Mouse (Mus musculus) left cerebral cortex, adult 2 months (tissue): Measurements from ENCODE around the gene Med4. TPM values are rescaled to one million over a fixed set of nuclear protein-coding genes. Genes with fewer than 3 reads are reported as not detected.
A peak's percentile ranks its signal among the peaks of the same experiment; 100 is the strongest.

Source experiments
- DNase-seq, 2 experiments: peaks; one replicate each; pipeline ENCODE4 v3.0.0; 2021 to 2022; ENCODE audit warnings: low spot score in 2 of 2, mixed read lengths in 1 of 2; ENCODE audit errors: extremely low spot score in 1 of 2
- H3K27ac ChIP-seq: fragments of 200-600 bp; 2 replicates; pipeline ENCODE4 v1.8.1; 2022
- H3K4me3 ChIP-seq: fragments of 200-600 bp; 2 replicates; pipeline ENCODE4 v1.8.1; 2022
- CTCF ChIP-seq: fragments of 200-600 bp; IDR thresholded peaks from 2 replicates; pipeline ENCODE4 v1.8.1; 2022; ENCODE audit warnings: antibody characterized with exemption, mild to moderate bottlenecking, moderate library complexity
- intact Hi-C: fragments of 180-260 bp; cut with DNase I; formaldehyde crosslinking; loops from one replicate; pipeline ENCODE4 v1.15.1; 2025
- total RNA-seq, 2 experiments: library from RNA; stranded (reverse); gene quantifications; 2 replicates each; pipeline ENCODE4 v1.2.3; 2021

The Med4 gene
- total RNA-seq, 2 experiments from 2014 or later = 26.6 to 26.9 TPM

DNA sequence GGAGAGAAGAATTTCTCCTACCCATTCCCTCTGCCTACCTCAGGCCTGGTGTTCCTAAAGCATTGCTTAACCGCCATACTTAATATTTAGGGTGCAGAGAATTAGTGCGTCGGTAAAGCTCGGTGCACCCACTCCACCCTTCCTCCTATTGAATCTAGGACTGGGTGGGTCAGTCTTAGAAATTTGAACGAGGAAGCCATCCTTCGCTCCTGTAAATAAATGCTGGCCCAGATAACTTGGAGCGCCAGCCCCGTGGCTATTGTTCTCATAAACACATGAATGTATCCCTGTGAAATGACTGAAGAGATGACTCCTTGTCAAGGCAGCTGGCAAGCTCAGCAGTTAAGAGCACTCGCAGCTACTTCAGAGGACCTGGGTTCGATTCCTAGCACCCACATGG lies 32.7 kb upstream of the Med4 start:
- Histone ChIP-seq H3K4me3 (no peak overlapping the region), H3K27ac (no peak overlapping the region)
- DNase-seq = no peak
- intact Hi-C loops = no loop called here
- TF ChIP-seq CTCF = no peak

- no peak for DNase-seq
- H3K27ac ChIP-seq = no peak overlapping the region
- no peak for TF ChIP-seq CTCF
- H3K4me3 ChIP-seq = no peak overlapping the region
- intact Hi-C loops = no loop called here
These were observed 31.5 kb upstream of the Med4 start for GRCm38 (mm10) chr14:73478321-73478720.

DNA sequence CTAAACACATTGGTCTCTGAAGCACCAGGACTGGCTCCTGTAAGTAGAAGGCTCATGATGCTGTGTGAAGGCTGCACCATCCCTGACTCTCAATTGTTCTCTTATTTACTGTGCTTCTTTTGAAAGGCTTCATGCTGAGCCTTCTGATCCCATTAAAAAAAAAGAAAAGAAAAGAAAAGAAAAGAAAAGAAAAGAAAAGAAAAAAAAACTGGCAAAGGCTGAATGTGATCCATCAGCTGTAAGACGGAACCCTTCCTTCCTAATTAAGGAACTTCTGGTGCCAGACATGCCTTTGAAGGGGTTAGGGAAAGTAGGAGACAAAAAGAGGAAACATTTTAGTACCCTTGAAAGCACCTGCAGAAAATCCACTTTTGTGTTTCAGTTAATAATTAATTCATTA lies 30.1 kb upstream of the Med4 start:
- H3K4me3 ChIP-seq = no peak overlapping the region
- no peak for DNase-seq
- H3K27ac ChIP-seq = no peak overlapping the region
- no peak for TF ChIP-seq CTCF
- intact Hi-C loops = no loop called here

DNA sequence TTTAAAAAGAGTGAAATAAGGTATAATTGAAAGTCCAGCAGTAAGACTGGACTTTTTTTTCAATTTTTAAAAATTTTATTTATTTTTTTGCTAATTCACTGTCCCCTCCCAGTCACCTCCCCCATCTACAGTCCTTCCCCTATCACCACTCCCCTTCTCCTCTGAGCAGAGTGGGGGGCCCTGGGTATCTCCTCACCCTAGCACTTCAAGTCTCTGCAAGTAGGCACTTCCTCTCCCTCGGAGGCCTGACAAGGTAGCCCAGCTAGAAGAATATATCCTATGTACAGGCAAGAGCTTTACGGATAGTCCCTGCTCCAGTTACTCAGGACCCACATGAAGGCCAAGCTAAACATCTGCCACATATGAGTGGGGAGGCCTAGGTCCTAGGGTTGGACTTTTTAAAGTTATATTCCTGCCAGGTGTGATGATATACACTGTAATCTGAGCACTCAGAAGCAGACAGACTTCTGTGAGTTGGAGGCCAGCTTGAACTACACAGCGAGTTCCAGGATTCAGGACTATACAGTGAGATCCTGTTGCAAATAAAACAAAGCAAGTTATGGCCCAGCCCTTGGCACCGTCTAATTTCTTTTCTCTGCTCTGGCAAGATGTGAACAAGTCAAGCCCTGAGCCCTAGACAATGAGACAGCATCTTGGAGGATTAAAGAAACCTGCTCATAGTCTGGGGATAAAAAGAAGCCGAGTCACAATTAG lies 26.2 kb upstream of the Med4 start:
- TF ChIP-seq CTCF = no peak
- no peak overlapping the region for H3K4me3 ChIP-seq
- intact Hi-C loops = no loop called here
- no peak overlapping the region for H3K27ac ChIP-seq
- DNase-seq = no peak

DNA sequence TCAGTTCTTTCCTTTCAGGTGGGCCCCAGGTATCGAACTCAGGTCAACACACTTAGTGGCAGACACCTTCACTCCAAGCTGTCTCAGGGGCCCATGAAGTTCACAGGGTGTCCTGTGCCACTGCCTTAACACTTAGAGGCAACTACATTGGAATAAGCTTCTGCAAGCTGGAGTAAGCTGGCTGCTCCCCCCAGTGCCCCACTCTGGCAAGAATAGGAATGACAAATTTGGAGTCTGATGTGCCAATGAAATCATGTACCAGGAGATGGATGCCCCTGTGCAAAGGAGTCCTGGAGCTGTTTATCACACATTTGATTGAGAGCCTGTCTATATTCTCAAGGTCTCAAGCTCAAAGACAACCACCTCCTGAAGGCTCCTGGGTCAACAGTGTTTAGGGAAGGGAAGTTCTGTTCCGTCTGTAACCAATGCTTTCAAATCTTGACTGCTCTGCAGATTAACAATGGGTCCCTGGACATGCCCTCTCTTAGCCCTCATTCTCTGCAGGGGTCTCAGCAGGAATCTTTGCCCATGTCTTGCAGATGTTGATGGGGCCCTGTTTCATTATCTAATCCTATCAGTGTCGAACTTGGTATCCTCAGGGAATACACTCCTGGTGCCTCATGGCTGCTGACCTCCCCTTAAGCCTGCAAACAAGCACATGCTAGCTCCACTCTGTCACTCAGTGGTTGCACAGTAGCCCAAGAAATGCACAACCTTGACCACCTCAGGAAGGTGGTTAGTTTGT lies 25.3 kb upstream of the Med4 start:
- H3K4me3 ChIP-seq = no peak overlapping the region
- DNase-seq = no peak
- intact Hi-C loops = no loop called here
- peak; percentile 22 for TF ChIP-seq CTCF
- H3K27ac ChIP-seq = no peak overlapping the region

GRCm38 (mm10) chr14:73486641-73487040 lies 23.2 kb upstream of the Med4 start:
- intact Hi-C loops = no loop called here
- Histone ChIP-seq H3K4me3 (no peak overlapping the region), H3K27ac (no peak overlapping the region)
- DNase-seq = no peak
- no peak for TF ChIP-seq CTCF

DNA sequence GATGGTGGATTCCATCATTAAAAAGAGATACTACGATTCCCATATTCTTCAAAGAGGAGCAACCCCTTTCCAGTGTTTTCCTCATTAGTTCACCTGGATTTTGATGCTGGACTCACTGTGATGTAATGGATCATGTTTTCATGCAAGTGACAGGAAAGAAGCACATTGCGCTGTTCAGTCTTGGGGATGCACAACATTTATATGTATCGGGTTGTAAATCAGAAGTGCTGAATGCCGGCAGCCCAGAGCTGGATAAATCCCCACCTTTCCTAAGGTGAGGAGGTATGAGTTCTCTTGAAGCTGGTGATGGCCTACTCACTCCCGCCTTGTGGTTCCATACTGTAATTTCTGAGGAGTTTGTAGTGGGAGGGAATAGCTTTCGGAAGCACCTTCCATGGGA lies 16.5 kb upstream of the Med4 start:
- DNase-seq = no peak
- Histone ChIP-seq H3K4me3 (no peak overlapping the region), H3K27ac (no peak overlapping the region)
- intact Hi-C loops = no loop called here
- no peak for TF ChIP-seq CTCF

DNA sequence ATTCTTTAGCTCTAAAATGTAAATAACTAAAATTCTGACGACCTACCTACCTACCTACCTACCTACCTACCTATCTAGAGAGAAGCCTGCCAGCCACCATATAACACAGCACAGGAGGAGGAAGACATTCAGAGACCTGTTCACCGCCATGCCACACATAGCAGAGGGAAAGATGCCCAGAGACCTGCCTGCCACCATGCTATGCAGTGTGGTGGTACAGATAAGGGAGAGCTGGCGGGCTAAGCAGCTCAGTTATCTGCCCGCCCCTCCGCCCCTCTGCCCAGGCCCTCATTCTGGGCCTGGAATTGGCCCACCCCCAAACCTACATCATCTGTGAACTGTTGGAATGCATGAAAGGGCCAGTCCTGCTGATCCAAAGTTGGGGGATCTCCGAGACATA lies 15.7 kb upstream of the Med4 start:
- intact Hi-C loops = no loop called here
- no peak for TF ChIP-seq CTCF
- no peak for DNase-seq
- Histone ChIP-seq H3K27ac (no peak overlapping the region), H3K4me3 (no peak overlapping the region)

DNA sequence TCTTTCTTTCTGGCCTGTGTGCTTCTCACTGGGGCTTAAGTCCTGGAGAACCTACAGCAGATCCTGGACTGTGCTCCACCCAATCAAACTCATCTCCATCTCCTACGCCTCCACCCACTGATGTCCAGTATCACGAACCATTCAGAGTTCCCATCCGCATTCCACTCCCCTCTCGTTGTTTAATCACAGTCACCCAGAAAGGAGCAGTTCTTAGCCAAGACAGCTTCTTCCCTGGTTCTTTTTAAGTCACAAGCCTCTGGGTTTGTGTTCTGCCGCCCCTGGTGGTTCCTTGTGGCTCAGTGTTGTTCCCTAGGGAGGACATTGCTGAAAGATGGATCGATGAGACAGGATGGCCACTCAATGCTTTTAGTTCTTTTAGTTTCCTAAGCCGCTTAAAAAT lies 14.1 kb upstream of the Med4 start:
- Histone ChIP-seq H3K27ac (no peak overlapping the region), H3K4me3 (no peak overlapping the region)
- intact Hi-C loops = no loop called here
- no peak; the same call in 1 of the 2 replicates for TF ChIP-seq CTCF
- DNase-seq = no peak

- TF ChIP-seq CTCF = no peak
- H3K27ac ChIP-seq = no peak overlapping the region
- intact Hi-C loops = loop anchor here (10.0 kb wide), 1 partner anchor 396 kb away; no protein-coding TSS in a partner anchor
These were observed 8.5 kb upstream of the Med4 start for GRCm38 (mm10) chr14:73501283-73501682.

GRCm38 (mm10) chr14:73501721-73502120 lies 8.1 kb upstream of the Med4 start:
- intact Hi-C loops = loop anchor here (10.0 kb wide), 1 partner anchor 397 kb away; no protein-coding TSS in a partner anchor
- no peak for TF ChIP-seq CTCF
- DNase-seq = no peak
- Histone ChIP-seq H3K4me3 (no peak overlapping the region), H3K27ac (no peak overlapping the region)

More at GRCm38 (mm10) chr14:73501283-73501682, 8.5 kb upstream of the Med4 start:
- no peak for DNase-seq
- no peak overlapping the region for H3K4me3 ChIP-seq

GRCm38 (mm10) chr14:73502591-73503184 lies 7.1 kb upstream of the Med4 start:
- no peak overlapping the region; the same call in 1 of the 2 replicates for H3K27ac ChIP-seq
- H3K4me3 ChIP-seq = no peak overlapping the region
- intact Hi-C loops = loop anchor here (10.0 kb wide), 1 partner anchor 398 kb away; no protein-coding TSS in a partner anchor
- no peak for DNase-seq
- TF ChIP-seq CTCF = no peak
